18 mouse cellular contexts compared by ENCODE assay signal in genomic region chr10:9569277-9569676, GRCm38 (mm10).
DNase-seq lines count a peak whose midpoint lies in the region; ATAC-seq and TF ChIP-seq lines count a peak whose summit lies in the region.
"Had no signal": no experiment of that assay in that cellular context is flagged by ENCODE, and none has a peak within 500 bp of the region (broad histone marks: within the 10 kb centered on the region; RNA-seq: fewer than 3 reads in every experiment).

No protein-coding gene starts in this region.

- H3K4me1 ChIP-seq in hindbrain, embryonic 13.5 days (replicated peaks), result peaks cover 6% of the 10 kb centered on the region; the same call in 1 of the 2 replicates
- no peaks in the 10 kb centered on the region for H3K4me1 ChIP-seq in hindbrain, embryonic 11.5 days (replicated peaks; ENCODE audit: control insufficient read depth, insufficient read depth, low read length)
- H3K4me1 ChIP-seq in forebrain, embryonic 12.5 days, result peaks cover 13% of the 10 kb centered on the region
- no peaks in the 10 kb centered on the region for H3K4me1 ChIP-seq in hindbrain, postnatal 0 days (ENCODE audit: insufficient read depth, low read length)
- H3K4me1 ChIP-seq in midbrain, postnatal 0 days (ENCODE audit: insufficient read depth, low read length), result 0 out of 2 replicates have a peak, but pooled peaks cover 3% of the 10 kb centered on the region
- H3K4me1 ChIP-seq: embryonic facial prominence, embryonic 10.5 days; liver, embryonic 15.5 days had no signal

- H3K27me3 ChIP-seq in hindbrain, embryonic 13.5 days, result no peaks in the 10 kb centered on the region
- no peaks in the 10 kb centered on the region for H3K27me3 ChIP-seq in hindbrain, embryonic 11.5 days (ENCODE audit: control insufficient read depth, insufficient read depth, low read length)
- H3K27me3 ChIP-seq in forebrain, embryonic 12.5 days, result no peaks in the 10 kb centered on the region
- no peaks in the 10 kb centered on the region for H3K27me3 ChIP-seq in hindbrain, postnatal 0 days (ENCODE audit: insufficient read depth, low read length)
- H3K27me3 ChIP-seq in midbrain, postnatal 0 days (ENCODE audit: insufficient read depth, low read length), result no peaks in the 10 kb centered on the region
- H3K27me3 ChIP-seq: liver, embryonic 15.5 days had no signal

- no peak for DNase-seq in hindbrain, embryonic 11.5 days (ENCODE audit: low spot score)
- peak; percentile 33 for DNase-seq in hindbrain, postnatal 0 days (ENCODE audit: low spot score)
- no peak for DNase-seq in midbrain, postnatal 0 days (ENCODE audit: low spot score)
- no peak for DNase-seq in gastrocnemius, postnatal 25 days
- DNase-seq in retina, postnatal 1 day, result no peak
- DNase-seq in adrenal gland, adult 2 months, result no peak
- DNase-seq: cerebellum, adult 11-12 months; kidney, adult 18-20 months; liver; lung, postnatal 4 days; thymus, postnatal 14 days had no signal

- no peaks in the 10 kb centered on the region for H3K9me3 ChIP-seq in hindbrain, embryonic 13.5 days
- no peaks in the 10 kb centered on the region for H3K9me3 ChIP-seq in hindbrain, embryonic 11.5 days (ENCODE audit: control insufficient read depth, low read length)
- no peaks in the 10 kb centered on the region for H3K9me3 ChIP-seq in forebrain, embryonic 12.5 days
- H3K9me3 ChIP-seq in hindbrain, postnatal 0 days (ENCODE audit: low read length), result no peaks in the 10 kb centered on the region
- H3K9me3 ChIP-seq in midbrain, postnatal 0 days (ENCODE audit: low read length), result no peaks in the 10 kb centered on the region
- H3K9me3 ChIP-seq: embryonic facial prominence, embryonic 10.5 days; limb, embryonic 10.5 days; liver, embryonic 15.5 days had no signal

- no peak for ATAC-seq in hindbrain, embryonic 13.5 days (ENCODE audit: low FRiP score)
- no peak for ATAC-seq in hindbrain, embryonic 11.5 days (ENCODE audit: low FRiP score)
- ATAC-seq in forebrain, embryonic 12.5 days (ENCODE audit: low FRiP score), result peak; percentile 64; the same call in 1 of the 2 replicates
- ATAC-seq in hindbrain, postnatal 0 days, result no peak
- ATAC-seq in midbrain, postnatal 0 days (ENCODE audit: low FRiP score), result no peak
- ATAC-seq: inflammation-experienced regulatory T-cells, adult 6 months had no signal

- H3K4me2 ChIP-seq in hindbrain, embryonic 13.5 days, result no peak overlapping the region
- H3K4me2 ChIP-seq in hindbrain, embryonic 11.5 days (replicated peaks; ENCODE audit: low read depth, low read length), result no peak overlapping the region
- no peak overlapping the region for H3K4me2 ChIP-seq in forebrain, embryonic 12.5 days
- 0 out of 2 replicates have a peak overlapping the region, but pooled peaks have one; percentile 16 for H3K4me2 ChIP-seq in hindbrain, postnatal 0 days (ENCODE audit: low read depth, low read length)
- no peak overlapping the region for H3K4me2 ChIP-seq in midbrain, postnatal 0 days (ENCODE audit: low read depth, low read length, poor library complexity, severe bottlenecking)
- H3K4me2 ChIP-seq: liver, embryonic 15.5 days had no signal

- H3K36me3 ChIP-seq in hindbrain, embryonic 13.5 days, result no peaks in the 10 kb centered on the region
- H3K36me3 ChIP-seq in hindbrain, embryonic 11.5 days (ENCODE audit: control insufficient read depth, insufficient read depth, low read length), result no peaks in the 10 kb centered on the region
- H3K36me3 ChIP-seq in forebrain, embryonic 12.5 days (replicated peaks), result no peaks in the 10 kb centered on the region
- no peaks in the 10 kb centered on the region for H3K36me3 ChIP-seq in hindbrain, postnatal 0 days (ENCODE audit: insufficient read depth, low read length)
- no peaks in the 10 kb centered on the region for H3K36me3 ChIP-seq in midbrain, postnatal 0 days (ENCODE audit: insufficient read depth, low read length)
- H3K36me3 ChIP-seq: embryonic facial prominence, embryonic 10.5 days; limb, embryonic 10.5 days; liver, embryonic 15.5 days had no signal

- H3K9ac ChIP-seq in hindbrain, embryonic 13.5 days, result no peak overlapping the region; the same call in 1 of the 2 replicates
- no peak overlapping the region for H3K9ac ChIP-seq in hindbrain, embryonic 11.5 days (ENCODE audit: low read depth, low read length)
- no peak overlapping the region for H3K9ac ChIP-seq in forebrain, embryonic 12.5 days
- H3K9ac ChIP-seq in hindbrain, postnatal 0 days (replicated peaks; ENCODE audit: low read length), result no peak overlapping the region
- 0 out of 2 replicates have a peak overlapping the region, but pooled peaks have one; percentile 4 for H3K9ac ChIP-seq in midbrain, postnatal 0 days (replicated peaks; ENCODE audit: low read length, poor library complexity, severe bottlenecking)
- H3K9ac ChIP-seq: liver, embryonic 15.5 days had no signal

- 30% methylated on average over 4 of the region's 4 CpGs for WGBS in hindbrain, embryonic 13.5 days
- 69% methylated on average over 4 of the region's 4 CpGs for WGBS in hindbrain, embryonic 11.5 days
- 28% methylated on average over 4 of the region's 4 CpGs for WGBS in forebrain, embryonic 12.5 days
- WGBS in hindbrain, postnatal 0 days, result 17% methylated on average over 4 of the region's 4 CpGs
- WGBS in midbrain, postnatal 0 days, result 12% methylated on average over 4 of the region's 4 CpGs

- no peak for TF ChIP-seq CTCF in hindbrain, postnatal 0 days (IDR thresholded peaks at IDR 0.05; ENCODE audit: low read depth)
- no peak for TF ChIP-seq CTCF in midbrain, postnatal 0 days (IDR thresholded peaks at IDR 0.05)

- H3K4me3 ChIP-seq in hindbrain, embryonic 13.5 days, result no peak overlapping the region
- no peak overlapping the region for H3K4me3 ChIP-seq in hindbrain, embryonic 11.5 days (ENCODE audit: low read depth, low read length)
- no peak overlapping the region for H3K4me3 ChIP-seq in forebrain, embryonic 12.5 days (replicated peaks)
- no peak overlapping the region for H3K4me3 ChIP-seq in hindbrain, postnatal 0 days (ENCODE audit: low read length)
- H3K4me3 ChIP-seq in midbrain, postnatal 0 days (ENCODE audit: low read depth, low read length), result no peak overlapping the region
- H3K4me3 ChIP-seq: embryonic facial prominence, embryonic 10.5 days; limb, embryonic 10.5 days; liver, embryonic 15.5 days; myocyte had no signal

- peak overlapping the region; percentile 30; the same call in 1 of the 2 replicates for H3K27ac ChIP-seq in hindbrain, embryonic 13.5 days
- no peak overlapping the region for H3K27ac ChIP-seq in hindbrain, embryonic 11.5 days (ENCODE audit: low read depth, low read length)
- no peak overlapping the region for H3K27ac ChIP-seq in forebrain, embryonic 12.5 days
- no peak overlapping the region for H3K27ac ChIP-seq in hindbrain, postnatal 0 days
- 0 out of 2 replicates have a peak overlapping the region, but pooled peaks have one; percentile 7 for H3K27ac ChIP-seq in midbrain, postnatal 0 days (ENCODE audit: low read depth, low read length)
- H3K27ac ChIP-seq: embryonic facial prominence, embryonic 10.5 days; limb, embryonic 10.5 days; liver, embryonic 15.5 days had no signal

Comparison
In these comparisons a context has a peak if more than half of its experiments do, and no peak if none do; other contexts are left out.
1. H3K27ac ChIP-seq: peak in hindbrain, embryonic 13.5 days (single experiment) and midbrain, postnatal 0 days (single experiment); none in hindbrain, embryonic 11.5 days (single experiment), forebrain, embryonic 12.5 days (single experiment) and hindbrain, postnatal 0 days (single experiment).